Comparison of ENCODE assay signal across 23 mouse cellular contexts in genomic region chr2:32090145-32090544, GRCm38 (mm10). TPM values are rescaled to one million over a fixed set of nuclear protein-coding genes. Genes with fewer than 3 reads are reported as not detected.
DNase-seq lines count a peak whose midpoint lies in the region; ATAC-seq and TF ChIP-seq lines count a peak whose summit lies in the region.
"Had no signal": no experiment of that assay in that cellular context is flagged by ENCODE, and none has a peak within 500 bp of the region (broad histone marks: within the 10 kb centered on the region; RNA-seq: fewer than 3 reads in every experiment).

No protein-coding gene starts in this region.

- no peaks in the 10 kb centered on the region for H3K9me3 ChIP-seq in midbrain, embryonic 11.5 days (ENCODE audit: control insufficient read depth, low read length)
- no peaks in the 10 kb centered on the region for H3K9me3 ChIP-seq in midbrain, postnatal 0 days (ENCODE audit: low read length)
- no peaks in the 10 kb centered on the region for H3K9me3 ChIP-seq in hindbrain, embryonic 16.5 days (ENCODE audit: control insufficient read depth, low read length)
- H3K9me3 ChIP-seq: embryonic facial prominence, embryonic 10.5 days; embryonic facial prominence, embryonic 12.5 days; forebrain, embryonic 15.5 days; G1E had no signal

- no peak for TF ChIP-seq CTCF in gastrocnemius, adult 2 months (IDR thresholded peaks at IDR 0.05)
- no peak for TF ChIP-seq CTCF in midbrain, postnatal 0 days (IDR thresholded peaks at IDR 0.05)
- no peak for TF ChIP-seq CTCF in bone marrow macrophage, adult 2 months (IDR thresholded peaks at IDR 0.05; ENCODE audit: low read depth, low read length)

- H3K4me1 ChIP-seq in midbrain, embryonic 11.5 days (ENCODE audit: control insufficient read depth, insufficient read depth, low read length), result no peaks in the 10 kb centered on the region
- no peaks in the 10 kb centered on the region for H3K4me1 ChIP-seq in midbrain, postnatal 0 days (ENCODE audit: insufficient read depth, low read length)
- peaks cover 9% of the 10 kb centered on the region for H3K4me1 ChIP-seq in bone marrow macrophage, adult 2 months (ENCODE audit: control insufficient read depth, insufficient read depth, low read length)
- H3K4me1 ChIP-seq in hindbrain, embryonic 16.5 days (ENCODE audit: control insufficient read depth, insufficient read depth, low read depth, low read length), result peaks cover 9% of the 10 kb centered on the region

- TF ChIP-seq POLR2A in bone marrow macrophage, adult 2 months (IDR thresholded peaks at IDR 0.05; ENCODE audit: borderline replicate concordance, low read depth, low read length), result no peak

- peak; percentile 36 to 51 for DNase-seq in cerebellum, postnatal 10 days
- no peak for DNase-seq in cerebellum, adult 8-10 months
- no peak for DNase-seq in gastrocnemius, adult 2 months
- no peak for DNase-seq in gastrocnemius, postnatal 4 days (ENCODE audit: low spot score in 2 of 2)
- DNase-seq in midbrain, embryonic 11.5 days (ENCODE audit: low spot score, missing footprints), result peak; percentile 64
- no peak for DNase-seq in midbrain, postnatal 0 days (ENCODE audit: low spot score)
- DNase-seq: adrenal gland, adult 8-10 months; adrenal gland, postnatal 14 days; adrenal gland, postnatal 36 days; B cell, adult 2 months; cerebellum, adult 11-12 months; cerebellum, adult 2 months; cerebellum, adult 9-11 months; forebrain, postnatal 0 days had no signal

- no peak overlapping the region for H3K9ac ChIP-seq in midbrain, embryonic 11.5 days (ENCODE audit: low read length)
- H3K9ac ChIP-seq in midbrain, postnatal 0 days (replicated peaks; ENCODE audit: low read length, poor library complexity, severe bottlenecking), result no peak overlapping the region
- H3K9ac ChIP-seq in hindbrain, embryonic 16.5 days (ENCODE audit: low read depth, low read length), result no peak overlapping the region
- H3K9ac ChIP-seq: embryonic facial prominence, embryonic 12.5 days; forebrain, embryonic 15.5 days; forebrain, postnatal 0 days had no signal

- no peak for ATAC-seq in midbrain, embryonic 11.5 days (ENCODE audit: low FRiP score)
- no peak for ATAC-seq in midbrain, postnatal 0 days (ENCODE audit: low FRiP score)
- ATAC-seq in hindbrain, embryonic 16.5 days, result no peak
- ATAC-seq: activated CD4-positive, CD25-positive, alpha-beta regulatory T cell, adult 4 months; CD4-positive, CD25-positive, alpha-beta regulatory T cell, adult 4 months; forebrain, embryonic 15.5 days; forebrain, postnatal 0 days; Patski had no signal

- H3K4me3 ChIP-seq in gastrocnemius, adult 2 months, result no peak overlapping the region; the same call in 1 of the 2 replicates
- H3K4me3 ChIP-seq in midbrain, embryonic 11.5 days (ENCODE audit: low read depth, low read length), result no peak overlapping the region
- no peak overlapping the region for H3K4me3 ChIP-seq in midbrain, postnatal 0 days (ENCODE audit: low read depth, low read length)
- H3K4me3 ChIP-seq in bone marrow macrophage, adult 2 months (ENCODE audit: insufficient read depth, low read length), result no peak overlapping the region
- no peak overlapping the region for H3K4me3 ChIP-seq in hindbrain, embryonic 16.5 days (ENCODE audit: low read length)
- H3K4me3 ChIP-seq: embryonic facial prominence, embryonic 10.5 days; embryonic facial prominence, embryonic 12.5 days; forebrain, embryonic 15.5 days had no signal

- intact Hi-C loops in gastrocnemius, adult 2 months (cut with DNase I), result no loop called here

- H3K27me3 ChIP-seq in midbrain, embryonic 11.5 days (ENCODE audit: control insufficient read depth, insufficient read depth, low read length), result peaks cover 25% of the 10 kb centered on the region
- H3K27me3 ChIP-seq in midbrain, postnatal 0 days (ENCODE audit: insufficient read depth, low read length), result peaks cover 18% of the 10 kb centered on the region; the same call in 1 of the 2 replicates
- peaks cover 8% of the 10 kb centered on the region for H3K27me3 ChIP-seq in hindbrain, embryonic 16.5 days (replicated peaks; ENCODE audit: control insufficient read depth, insufficient read depth, low read length)

- H3K27ac ChIP-seq in gastrocnemius, adult 2 months, result peak overlapping the region; percentile 93
- no peak overlapping the region for H3K27ac ChIP-seq in midbrain, embryonic 11.5 days (ENCODE audit: low read depth, low read length)
- H3K27ac ChIP-seq in midbrain, postnatal 0 days (ENCODE audit: low read depth, low read length), result no peak overlapping the region
- H3K27ac ChIP-seq in bone marrow macrophage, adult 2 months (ENCODE audit: insufficient read depth, low read depth, low read length), result 0 out of 2 replicates have a peak overlapping the region, but pooled peaks have one; percentile 21
- H3K27ac ChIP-seq in hindbrain, embryonic 16.5 days (ENCODE audit: low read depth, low read length), result no peak overlapping the region
- H3K27ac ChIP-seq: embryonic facial prominence, embryonic 10.5 days; embryonic facial prominence, embryonic 12.5 days; forebrain, embryonic 15.5 days had no signal

- WGBS in midbrain, embryonic 11.5 days, result 81% methylated on average over 2 of the region's 2 CpGs
- 65% methylated on average over 2 of the region's 2 CpGs for WGBS in midbrain, postnatal 0 days
- 50% methylated on average over 2 of the region's 2 CpGs for WGBS in hindbrain, embryonic 16.5 days

- no peaks in the 10 kb centered on the region for H3K36me3 ChIP-seq in midbrain, embryonic 11.5 days (ENCODE audit: control insufficient read depth, insufficient read depth, low read length)
- H3K36me3 ChIP-seq in midbrain, postnatal 0 days (ENCODE audit: insufficient read depth, low read length), result no peaks in the 10 kb centered on the region
- no peaks in the 10 kb centered on the region for H3K36me3 ChIP-seq in hindbrain, embryonic 16.5 days (ENCODE audit: control insufficient read depth, insufficient read depth, low read length)
- H3K36me3 ChIP-seq: embryonic facial prominence, embryonic 10.5 days; embryonic facial prominence, embryonic 12.5 days; forebrain, embryonic 15.5 days; G1E had no signal

- H3K4me2 ChIP-seq in midbrain, embryonic 11.5 days, result no peak overlapping the region
- no peak overlapping the region for H3K4me2 ChIP-seq in midbrain, postnatal 0 days (ENCODE audit: low read depth, low read length, poor library complexity, severe bottlenecking)
- H3K4me2 ChIP-seq in hindbrain, embryonic 16.5 days (ENCODE audit: low read length), result no peak overlapping the region
- H3K4me2 ChIP-seq: embryonic facial prominence, embryonic 12.5 days; forebrain, embryonic 15.5 days had no signal

RNA-seq across cellular contexts. Expression of gene Plpp7, which starts 5.2 kb away (rescaled TPM):
- 100 to 1,000 TPM; 109 to 120 TPM for total RNA-seq in gastrocnemius, adult 2 months (2021)
- 10 to 100 TPM; 71.5 to 76.7 TPM for total RNA-seq in gastrocnemius, postnatal 4 days (2021)
- polyA plus RNA-seq in midbrain, embryonic 11.5 days (2014; fragmentation: Nextera tagmentation; extraction: Ambion mirVana), result 5.9 and 7.3 TPM in 2 replicates
- total RNA-seq in midbrain, postnatal 0 days (2014; rRNA removed), result 31.2 and 47.0 TPM in 2 replicates
- polyA plus RNA-seq in midbrain, postnatal 0 days (2015; fragmentation: Nextera tagmentation; extraction: Ambion mirVana), result 24.9 and 29.0 TPM in 2 replicates
- polyA plus RNA-seq in bone marrow macrophage, adult 2 months (2012; ENCODE audit: insufficient read depth, insufficient read length, missing spikeins), result 2.7 and 3.0 TPM in 2 replicates
- polyA plus RNA-seq in hindbrain, embryonic 16.5 days (2015; fragmentation: Nextera tagmentation; extraction: Ambion mirVana), result 31.1 and 33.2 TPM in 2 replicates
- polyA plus RNA-seq: activated CD4-positive, CD25-positive, alpha-beta regulatory T cell, adult 4 months; CD4-positive, CD25-positive, alpha-beta regulatory T cell, adult 4 months had no signal

RNA-seq across cellular contexts. Expression of gene Fam78a, which starts 5.5 kb away (rescaled TPM):
- total RNA-seq in gastrocnemius, adult 2 months (2021), result 10 to 100 TPM in 1 of 2 experiments, 1 to 10 TPM in 1; 9.9 to 12.0 TPM
- total RNA-seq in gastrocnemius, postnatal 4 days (2021), result 10 to 100 TPM; 28.7 to 30.0 TPM
- 0.60 and 1.3 TPM in 2 replicates for polyA plus RNA-seq in midbrain, embryonic 11.5 days (2014; fragmentation: Nextera tagmentation; extraction: Ambion mirVana)
- 0.77 and 0.85 TPM in 2 replicates for total RNA-seq in midbrain, postnatal 0 days (2014; rRNA removed)
- polyA plus RNA-seq in midbrain, postnatal 0 days (2015; fragmentation: Nextera tagmentation; extraction: Ambion mirVana), result 0.35 and 0.93 TPM in 2 replicates
- polyA plus RNA-seq in bone marrow macrophage, adult 2 months (2012; ENCODE audit: insufficient read depth, insufficient read length, missing spikeins), result 13.1 and 16.5 TPM in 2 replicates
- 0.50 and 0.69 TPM in 2 replicates for polyA plus RNA-seq in hindbrain, embryonic 16.5 days (2015; fragmentation: Nextera tagmentation; extraction: Ambion mirVana)

Comparison
In these comparisons a context has a peak if more than half of its experiments do, and no peak if none do; other contexts are left out.
1. DNase-seq: peak in cerebellum, postnatal 10 days (2 of 2) and midbrain, embryonic 11.5 days (single experiment); none in cerebellum, adult 8-10 months (single experiment), gastrocnemius, adult 2 months (single experiment), gastrocnemius, postnatal 4 days (0 of 2) and midbrain, postnatal 0 days (single experiment).
2. H3K27ac ChIP-seq: peak in gastrocnemius, adult 2 months (single experiment) and bone marrow macrophage, adult 2 months (single experiment); none in midbrain, embryonic 11.5 days (single experiment), midbrain, postnatal 0 days (single experiment) and hindbrain, embryonic 16.5 days (single experiment).